Comparison of ENCODE assay signal across 23 mouse cellular contexts in genomic region chr2:165131428-165131827, GRCm38 (mm10). TPM values are rescaled to one million over a fixed set of nuclear protein-coding genes. Genes with fewer than 3 reads are reported as not detected.
DNase-seq lines count a peak whose midpoint lies in the region; ATAC-seq lines count a peak whose summit lies in the region.
"Had no signal": no experiment of that assay in that cellular context is flagged by ENCODE, and none has a peak within 500 bp of the region (broad histone marks: within the 10 kb centered on the region; RNA-seq: fewer than 3 reads in every experiment).

No protein-coding gene starts in this region.

- H3K4me1 ChIP-seq in neural tube, embryonic 11.5 days (ENCODE audit: control insufficient read depth, insufficient read depth, low read length), result peaks cover 38% of the 10 kb centered on the region
- H3K4me1 ChIP-seq in hindbrain, embryonic 11.5 days (replicated peaks; ENCODE audit: control insufficient read depth, insufficient read depth, low read length), result peaks cover 27% of the 10 kb centered on the region
- peaks cover 86% of the 10 kb centered on the region for H3K4me1 ChIP-seq in midbrain, embryonic 12.5 days

- no peak overlapping the region for H3K9ac ChIP-seq in neural tube, embryonic 11.5 days (ENCODE audit: low read length)
- H3K9ac ChIP-seq in hindbrain, embryonic 11.5 days (ENCODE audit: low read depth, low read length), result no peak overlapping the region
- H3K9ac ChIP-seq in midbrain, embryonic 12.5 days (replicated peaks), result no peak overlapping the region
- H3K9ac ChIP-seq: embryonic facial prominence, embryonic 15.5 days; lung, embryonic 14.5 days had no signal

- peak overlapping the region; percentile 3 for H3K27ac ChIP-seq in neural tube, embryonic 11.5 days (ENCODE audit: low read depth, low read length)
- peak overlapping the region; percentile 51 for H3K27ac ChIP-seq in hindbrain, embryonic 11.5 days (ENCODE audit: low read depth, low read length)
- H3K27ac ChIP-seq in midbrain, embryonic 12.5 days (replicated peaks), result peak overlapping the region; percentile 76
- H3K27ac ChIP-seq: embryonic facial prominence, embryonic 15.5 days; macrophage had no signal

- intact Hi-C loops in heart, postnatal 10 days (cut with DNase I), result no loop called here

- no peaks in the 10 kb centered on the region for H3K36me3 ChIP-seq in neural tube, embryonic 11.5 days (ENCODE audit: control insufficient read depth, insufficient read depth, low read length)
- no peaks in the 10 kb centered on the region for H3K36me3 ChIP-seq in hindbrain, embryonic 11.5 days (ENCODE audit: control insufficient read depth, insufficient read depth, low read length)
- H3K36me3 ChIP-seq in midbrain, embryonic 12.5 days, result no peaks in the 10 kb centered on the region
- H3K36me3 ChIP-seq: embryonic facial prominence, embryonic 15.5 days had no signal

- WGBS in neural tube, embryonic 11.5 days, result 27% methylated on average over 12 of the region's 12 CpGs
- 20% methylated on average over 12 of the region's 12 CpGs for WGBS in hindbrain, embryonic 11.5 days
- WGBS in midbrain, embryonic 12.5 days, result 9% methylated on average over 12 of the region's 12 CpGs

- peak; percentile 69 for DNase-seq in neural tube, embryonic 11.5 days (ENCODE audit: low spot score)
- no peak for DNase-seq in neural tube, embryonic 10.5 days (ENCODE audit: extremely low spot score, low spot score)
- peak; percentile 67 for DNase-seq in hindbrain, embryonic 11.5 days (ENCODE audit: low spot score)
- no peak for DNase-seq in thymus, postnatal 10 days (ENCODE audit: low spot score in 2 of 2)
- DNase-seq in heart, postnatal 10 days, result no peak
- no peak for DNase-seq in heart, adult 9 months (ENCODE audit: low spot score in 2 of 2)
- DNase-seq: adrenal gland, postnatal 25 days; cerebellum, postnatal 25 days; heart, postnatal 14 days; kidney, adult 11 months; kidney, postnatal 14 days; lung, embryonic 14.5 days; right cerebral cortex, postnatal 14 days had no signal

- ATAC-seq in neural tube, embryonic 11.5 days (ENCODE audit: insufficient read depth, low FRiP score, low TSS enrichment), result peak; percentile 55; the same call in 1 of the 2 replicates
- peak; percentile 55 for ATAC-seq in hindbrain, embryonic 11.5 days (ENCODE audit: low FRiP score)
- peak; percentile 48 for ATAC-seq in midbrain, embryonic 12.5 days (ENCODE audit: low FRiP score, low read depth)
- ATAC-seq: forebrain, embryonic 16.5 days had no signal

- H3K27me3 ChIP-seq in neural tube, embryonic 11.5 days (ENCODE audit: control insufficient read depth, insufficient read depth, low read length), result peaks cover 3% of the 10 kb centered on the region; the same call in 1 of the 2 replicates
- H3K27me3 ChIP-seq in hindbrain, embryonic 11.5 days (ENCODE audit: control insufficient read depth, insufficient read depth, low read length), result 0 out of 2 replicates have a peak, but pooled peaks cover 2% of the 10 kb centered on the region
- H3K27me3 ChIP-seq in midbrain, embryonic 12.5 days, result peaks cover 37% of the 10 kb centered on the region

- H3K4me2 ChIP-seq in neural tube, embryonic 11.5 days (ENCODE audit: low read depth), result no peak overlapping the region
- H3K4me2 ChIP-seq in hindbrain, embryonic 11.5 days (replicated peaks; ENCODE audit: low read depth, low read length), result no peak overlapping the region
- H3K4me2 ChIP-seq in midbrain, embryonic 12.5 days (replicated peaks), result peak overlapping the region; percentile 18; the same call in 1 of the 2 replicates
- H3K4me2 ChIP-seq: embryonic facial prominence, embryonic 15.5 days; liver, embryonic 11.5 days; lung, embryonic 14.5 days had no signal

- no peaks in the 10 kb centered on the region for H3K9me3 ChIP-seq in neural tube, embryonic 11.5 days (ENCODE audit: control insufficient read depth, low read length)
- H3K9me3 ChIP-seq in hindbrain, embryonic 11.5 days (ENCODE audit: control insufficient read depth, low read length), result no peaks in the 10 kb centered on the region
- no peaks in the 10 kb centered on the region for H3K9me3 ChIP-seq in midbrain, embryonic 12.5 days
- H3K9me3 ChIP-seq: embryonic facial prominence, embryonic 15.5 days had no signal

- H3K4me3 ChIP-seq in neural tube, embryonic 11.5 days (ENCODE audit: low read depth, low read length), result no peak overlapping the region
- no peak overlapping the region for H3K4me3 ChIP-seq in hindbrain, embryonic 11.5 days (ENCODE audit: low read depth, low read length)
- no peak overlapping the region for H3K4me3 ChIP-seq in midbrain, embryonic 12.5 days
- H3K4me3 ChIP-seq: embryonic facial prominence, embryonic 15.5 days had no signal

RNA-seq across cellular contexts. Expression of gene 1700025C18Rik, which starts 40.9 kb away (rescaled TPM):
- not detected in 2 replicates for polyA plus RNA-seq in neural tube, embryonic 11.5 days (2014; fragmentation: Nextera tagmentation; extraction: Ambion mirVana)
- not detected in 2 replicates for polyA plus RNA-seq in hindbrain, embryonic 11.5 days (2014; fragmentation: Nextera tagmentation; extraction: Ambion mirVana)
- not detected in 2 replicates for polyA plus RNA-seq in midbrain, embryonic 12.5 days (2016; fragmentation: Nextera tagmentation; extraction: Ambion mirVana)
- total RNA-seq in heart, postnatal 10 days (2021), result not detected
- total RNA-seq: adrenal gland, postnatal 25 days; ES-E14; gastrocnemius, adult 8-10 months; heart, adult 8-10 months; heart, postnatal 14 days; layer of hippocampus, postnatal 25 days; left cerebral cortex, postnatal 36 days had no signal
- polyA plus RNA-seq: embryonic facial prominence, embryonic 15.5 days; forebrain, embryonic 16.5 days; liver, embryonic 11.5 days; lung, embryonic 14.5 days; macrophage had no signal

Comparison
In these comparisons a context has a peak if more than half of its experiments do, and no peak if none do; other contexts are left out.
1. DNase-seq: peak in neural tube, embryonic 11.5 days (single experiment) and hindbrain, embryonic 11.5 days (single experiment); none in neural tube, embryonic 10.5 days (single experiment), thymus, postnatal 10 days (0 of 2), heart, postnatal 10 days (0 of 2) and heart, adult 9 months (0 of 2).
2. H3K27ac ChIP-seq: peak in every context shown above with its lines; median percentile 76 in midbrain, embryonic 12.5 days; 51 in hindbrain, embryonic 11.5 days; 3 in neural tube, embryonic 11.5 days.
3. Peak in every context shown above with its lines, with median percentiles within 50 percentile points of each other: ATAC-seq.